In genomic region chr5:33206328-33206727, GRCm38 (mm10) we compare ENCODE assay signal across 19 mouse cellular contexts.
"Had no signal": no experiment of that assay in that cellular context is flagged by ENCODE, and none has a peak within 500 bp of the region (broad histone marks: within the 10 kb centered on the region; RNA-seq: fewer than 3 reads in every experiment).

No protein-coding gene starts in this region.

- H3K9ac ChIP-seq: heart, embryonic 12.5 days; hindbrain, embryonic 13.5 days; hindbrain, embryonic 15.5 days; limb, embryonic 13.5 days; limb, embryonic 15.5 days; liver, embryonic 15.5 days had no signal

- H3K4me3 ChIP-seq: heart, embryonic 10.5 days; heart, embryonic 12.5 days; hindbrain, embryonic 13.5 days; hindbrain, embryonic 15.5 days; layer of hippocampus, adult 2 months; left cerebral cortex, adult 2 months; limb, embryonic 13.5 days; limb, embryonic 15.5 days; liver, embryonic 15.5 days had no signal

- H3K4me1 ChIP-seq: hindbrain, embryonic 13.5 days; hindbrain, embryonic 15.5 days; limb, embryonic 15.5 days had no signal

- H3K4me2 ChIP-seq: heart, embryonic 12.5 days; hindbrain, embryonic 13.5 days; hindbrain, embryonic 15.5 days; limb, embryonic 13.5 days; limb, embryonic 15.5 days; liver, embryonic 15.5 days had no signal

- DNase-seq: gastrocnemius, postnatal 14 days; gastrocnemius, postnatal 36 days; heart, adult 18-20 months; heart, postnatal 10 days; kidney, adult 18-20 months; kidney, adult 8-10 months; kidney, postnatal 25 days; kidney, postnatal 4 days had no signal

- ATAC-seq: hindbrain, postnatal 0 days; intestine, embryonic 16.5 days had no signal

- H3K27ac ChIP-seq: heart, embryonic 10.5 days; hindbrain, embryonic 13.5 days; hindbrain, embryonic 15.5 days; hindbrain, postnatal 0 days; layer of hippocampus, adult 2 months; left cerebral cortex, adult 2 months; limb, embryonic 13.5 days; limb, embryonic 15.5 days; liver, embryonic 15.5 days had no signal

- H3K36me3 ChIP-seq: hindbrain, embryonic 13.5 days; hindbrain, embryonic 15.5 days; limb, embryonic 13.5 days; limb, embryonic 15.5 days; liver, embryonic 15.5 days had no signal

- H3K9me3 ChIP-seq: heart, embryonic 10.5 days; hindbrain, embryonic 13.5 days; hindbrain, embryonic 15.5 days; limb, embryonic 13.5 days; limb, embryonic 15.5 days; liver, embryonic 15.5 days had no signal

- H3K27me3 ChIP-seq: heart, embryonic 12.5 days; hindbrain, embryonic 13.5 days; hindbrain, embryonic 15.5 days; limb, embryonic 15.5 days; liver, embryonic 15.5 days had no signal
